Mouse (Mus musculus) lung, embryonic 14.5 days (tissue): ENCODE measurements around the gene Gdpd4. TPM values are rescaled to one million over a fixed set of nuclear protein-coding genes. Genes with fewer than 3 reads are reported as not detected.
A peak's percentile ranks its signal among the peaks of the same experiment; 100 is the strongest.

Source experiments
- ATAC-seq: fragments of 200-750 bp; cut with Nextera tagmentation; 2 replicates; pipeline ENCODE4 v1.8.0; 2017; ENCODE audit warnings: mild to moderate bottlenecking, moderate TSS enrichment, moderate library complexity; ENCODE audit not compliant: insufficient read depth
- DNase-seq: peaks from one replicate; pipeline ENCODE4 v3.0.0-alpha.2; 2015
- H3K27ac ChIP-seq: fragments of 300-500 bp; sonication (generic); 2 replicates; pipeline ENCODE4 v1.5.1; 2014; ENCODE audit warnings: low read depth, mild to moderate bottlenecking, moderate library complexity
- H3K27me3 ChIP-seq: fragments of 300-500 bp; sonication (generic); 2 replicates; pipeline ENCODE4 v1.6.1; 2014; ENCODE audit warnings: low read length, control low read depth; ENCODE audit not compliant: insufficient read depth
- H3K36me3 ChIP-seq: fragments of 300-500 bp; sonication (generic); 2 replicates; pipeline ENCODE4 v1.6.1; 2014; ENCODE audit warnings: control low read depth; ENCODE audit not compliant: insufficient read depth
- H3K4me1 ChIP-seq: fragments of 300-500 bp; sonication (generic); 2 replicates; pipeline ENCODE4 v1.6.1; 2014; ENCODE audit warnings: antibody characterized with exemption, control low read depth; ENCODE audit not compliant: insufficient read depth
- H3K4me2 ChIP-seq: fragments of 300-500 bp; sonication (generic); 2 replicates; pipeline ENCODE4 v1.6.1; 2014; ENCODE audit warnings: mild to moderate bottlenecking
- H3K4me3 ChIP-seq: fragments of 300-500 bp; sonication (generic); 2 replicates; pipeline ENCODE4 v1.5.1; 2014; ENCODE audit warnings: low read depth, low read length
- H3K9ac ChIP-seq: fragments of 300-500 bp; sonication (generic); 2 replicates; pipeline ENCODE4 v1.6.1; 2014
- H3K9me3 ChIP-seq: fragments of 300-500 bp; sonication (generic); 2 replicates; pipeline ENCODE4 v1.6.1; 2016; ENCODE audit warnings: low read depth, low read length, control low read depth
- CTCF ChIP-seq: IDR thresholded peaks from 2 replicates; pipeline ENCODE4 v1.5.1; 2016; ENCODE audit warnings: antibody characterized with exemption, low read depth
- WGBS: fragments of 180-500 bp; shearing (Covaris S2); extraction: QIAGEN DNeasy Blood & Tissue Kit; methylation state at CpG from one replicate; pipeline ENCODE4 v1.1.7; 2014; 5-methylcytosine and 5-hydroxymethylcytosine counted together
- polyA plus RNA-seq: library from polyadenylated mRNA; unstranded; fragments of >200 nt; fragmentation: Nextera tagmentation; extraction: Ambion mirVana; gene quantifications from 2 replicates; pipeline ENCODE4 v1.2.1, GENCODE M21; 2014

Gene Gdpd4
- polyA plus RNA-seq, 1 experiment from 2014 or later = not detected

DNA sequence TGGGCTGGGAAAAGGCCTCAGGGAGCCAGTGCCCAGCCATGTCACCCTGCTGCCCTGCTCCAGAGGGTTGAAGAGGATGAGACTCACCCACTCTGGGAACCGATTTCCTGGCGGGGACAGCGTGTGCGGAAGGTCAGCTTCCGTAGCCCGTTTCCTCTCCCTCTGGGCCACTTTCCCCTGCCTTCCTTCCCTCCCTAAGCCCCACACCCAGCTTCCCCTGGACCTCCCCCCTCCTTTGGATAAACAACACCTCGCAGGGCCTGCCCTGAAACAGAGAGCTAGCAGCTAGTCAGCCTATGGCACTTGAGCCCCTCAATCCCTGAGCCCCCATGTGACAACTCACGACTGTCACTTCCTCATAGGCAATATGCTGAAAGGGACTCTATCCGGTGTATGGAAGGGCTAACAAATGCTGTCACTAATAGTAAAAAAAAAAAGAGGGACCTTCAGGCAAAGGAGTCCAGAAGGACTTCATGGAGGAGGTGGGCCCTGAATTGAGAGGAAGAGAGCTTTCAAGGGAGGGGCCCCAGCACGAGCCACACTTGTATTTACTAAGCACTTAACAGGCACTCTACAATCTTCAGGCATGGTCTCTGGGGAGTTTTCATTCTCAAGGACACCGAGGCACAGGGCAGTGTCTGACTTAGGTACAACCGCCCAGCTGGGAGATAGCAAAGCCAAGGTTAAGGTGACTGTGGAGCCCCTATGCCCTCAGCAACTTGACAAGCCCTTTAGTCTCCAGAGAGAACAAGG is 165.0 kb downstream of the Gdpd4 start:
- H3K36me3 ChIP-seq = no peaks in the 10 kb centered on the region
- WGBS = 14% methylated on average over 12 of the region's 12 CpGs
- ATAC-seq (peak; percentile 52; the same call in 1 of the 2 replicates), DNase-seq (peak; percentile 58)
- peak overlapping the region; percentile 56 for H3K27ac ChIP-seq
- H3K27me3 ChIP-seq = no peaks in the 10 kb centered on the region
- TF ChIP-seq CTCF = no peak
- H3K9me3 ChIP-seq = no peaks in the 10 kb centered on the region
- peak overlapping the region; percentile 29 for H3K4me2 ChIP-seq
- 0 out of 2 replicates have a peak overlapping the region, but pooled peaks have one; percentile 0 for H3K4me3 ChIP-seq
- H3K4me1 ChIP-seq = peaks cover 14% of the 10 kb centered on the region; the same call in 1 of the 2 replicates
- H3K9ac ChIP-seq = peak overlapping the region; percentile 28; the same call in 1 of the 2 replicates

- ATAC-seq (no peak; the same call in 1 of the 2 replicates), DNase-seq (peak; percentile 28)
- Histone ChIP-seq H3K9me3 (no peaks in the 10 kb centered on the region), H3K27me3 (no peaks in the 10 kb centered on the region), H3K36me3 (no peaks in the 10 kb centered on the region), H3K9ac (no peak overlapping the region), H3K4me2 (peak overlapping the region; percentile 29; the same call in 1 of the 2 replicates), H3K4me3 (0 out of 2 replicates have a peak overlapping the region, but pooled peaks have one; percentile 0), H3K4me1 (peaks cover 14% of the 10 kb centered on the region; the same call in 1 of the 2 replicates), H3K27ac (peak overlapping the region; percentile 56; the same call in 1 of the 2 replicates)
- TF ChIP-seq CTCF = no peak
- 46% methylated on average over 7 of the region's 7 CpGs for WGBS
These were observed 165.6 kb downstream of the Gdpd4 start for GRCm38 (mm10) chr7:98085314-98085713.

- Histone ChIP-seq H3K4me3 (no peak overlapping the region), H3K9ac (no peak overlapping the region), H3K4me2 (no peak overlapping the region), H3K4me1 (peaks cover 14% of the 10 kb centered on the region; the same call in 1 of the 2 replicates), H3K27ac (no peak overlapping the region), H3K36me3 (no peaks in the 10 kb centered on the region), H3K9me3 (no peaks in the 10 kb centered on the region), H3K27me3 (no peaks in the 10 kb centered on the region)
- DNase-seq (peak; percentile 72), ATAC-seq (0 out of 2 replicates have a peak, but pooled peaks have one; percentile 29)
- 24% methylated on average over 2 of the region's 2 CpGs for WGBS
- TF ChIP-seq CTCF = peak; percentile 68
These were observed 166.6 kb downstream of the Gdpd4 start for GRCm38 (mm10) chr7:98086346-98086745.

DNA sequence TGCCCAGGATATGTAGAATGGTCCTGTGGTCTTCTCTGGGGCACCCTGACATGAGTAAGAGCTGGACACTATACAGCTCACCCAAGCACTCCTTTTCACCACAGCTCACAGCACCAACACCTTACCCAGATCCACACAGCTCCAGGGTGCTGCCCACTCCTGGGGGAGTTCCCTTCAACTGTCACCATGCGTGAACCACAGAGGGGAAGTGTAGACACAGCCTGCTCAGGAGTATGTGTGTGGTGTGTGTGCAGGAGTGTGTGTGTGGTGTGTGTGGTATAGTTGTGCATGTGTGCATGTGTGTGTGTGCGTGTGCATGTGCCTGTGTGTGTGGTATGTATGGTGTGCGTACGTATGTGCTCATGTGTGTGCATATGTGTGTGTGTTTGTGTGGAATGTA is 176.1 kb downstream of the Gdpd4 start:
- Histone ChIP-seq H3K27me3 (no peaks in the 10 kb centered on the region), H3K27ac (no peak overlapping the region), H3K4me1 (no peaks in the 10 kb centered on the region), H3K4me2 (no peak overlapping the region), H3K9me3 (no peaks in the 10 kb centered on the region), H3K4me3 (no peak overlapping the region), H3K36me3 (peaks cover 4% of the 10 kb centered on the region; the same call in 1 of the 2 replicates), H3K9ac (no peak overlapping the region)
- DNase-seq = no peak
- 94% methylated on average over 4 of the region's 4 CpGs for WGBS
- ATAC-seq = no peak
- no peak for TF ChIP-seq CTCF

DNA sequence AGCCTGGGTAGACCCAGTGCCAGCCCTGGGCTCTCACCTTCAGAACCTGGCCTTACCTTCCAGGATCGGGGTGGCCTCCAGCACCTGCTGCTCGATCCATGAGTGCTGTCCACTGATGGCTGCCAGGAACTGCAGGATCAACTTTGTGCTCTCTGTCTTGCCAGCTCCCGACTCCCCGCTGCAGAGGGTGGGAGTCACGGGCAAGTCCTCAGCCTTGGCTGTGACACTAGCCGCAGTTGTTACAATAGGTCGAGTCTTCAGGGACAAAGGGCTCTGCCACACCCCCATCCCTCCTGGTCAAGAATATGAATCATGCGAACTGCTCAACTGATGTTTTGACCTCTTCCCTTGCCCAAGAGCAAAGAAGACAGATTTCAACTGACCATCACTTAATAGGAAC is 177.8 kb downstream of the Gdpd4 start:
- no peak overlapping the region for H3K27ac ChIP-seq
- 0 out of 2 replicates have a peak, but pooled peaks cover under 1% of the 10 kb centered on the region for H3K4me1 ChIP-seq
- no peak overlapping the region for H3K4me2 ChIP-seq
- WGBS = 92% methylated on average over 8 of the region's 8 CpGs
- no peaks in the 10 kb centered on the region for H3K9me3 ChIP-seq
- ATAC-seq (no peak), DNase-seq (no peak)
- H3K27me3 ChIP-seq = no peaks in the 10 kb centered on the region
- no peak overlapping the region for H3K4me3 ChIP-seq
- no peak overlapping the region for H3K9ac ChIP-seq
- TF ChIP-seq CTCF = no peak
- H3K36me3 ChIP-seq = peaks cover 4% of the 10 kb centered on the region; the same call in 1 of the 2 replicates

Other genes with a start within 250 kb of the Gdpd4 start
- gene Clns1a, start 223.3 kb upstream of the Gdpd4 start, polyA plus RNA-seq = 213 and 214 TPM in 2 replicates
- gene Aqp11, start 181.7 kb upstream of the Gdpd4 start, polyA plus RNA-seq = 3.2 and 3.9 TPM in 2 replicates
- 19.2 and 20.4 TPM in 2 replicates for gene Pak1, start 131.4 kb upstream of the Gdpd4 start, polyA plus RNA-seq
- gene Myo7a, start 199.6 kb downstream of the Gdpd4 start, polyA plus RNA-seq = 15.0 and 15.3 TPM in 2 replicates
- 0.33 TPM in 1 of 2 replicates, not detected in the other for gene Omp, start 225.5 kb downstream of the Gdpd4 start, polyA plus RNA-seq